Mouse (Mus musculus) ES-Bruce4 (cell line): Measurements from ENCODE around the gene Fam76b.

Source experiments
- CTCF ChIP-seq: IDR thresholded peaks from one replicate; pipeline ENCODE4 v1.8.1; 2011; ENCODE audit warnings: low read depth, low read length
- POLR2A ChIP-seq: IDR thresholded peaks from one replicate; pipeline ENCODE4 v1.8.1; 2011; ENCODE audit warnings: low read length; ENCODE audit not compliant: insufficient read depth

- TF ChIP-seq CTCF (no peak), POLR2A (no peak)
Observed at GRCm38 (mm10) chr9:13888981-13889380, 61.5 kb downstream of the Fam76b start.
